Mouse (Mus musculus): ENCODE measurements around the gene Cadps. TPM values are rescaled to one million over a fixed set of nuclear protein-coding genes. Genes with fewer than 3 reads are reported as not detected.

Cadps gene
- polyA plus RNA-seq, 1 experiment from 2014 or later: 2.8 TPM

- Histone ChIP-seq H3K9me3 (no peaks in the 10 kb centered on the region), H3K27ac (no peak overlapping the region), H3K4me3 (no peak overlapping the region), H3K4me1 (no peaks in the 10 kb centered on the region), H3K36me3 (replicated peaks) (no peaks in the 10 kb centered on the region), H3K27me3 (ENCODE audit: poor library complexity, severe bottlenecking) (no peaks in the 10 kb centered on the region)
- WGBS: 85% methylated on average over 2 of the region's 2 CpGs
- no peak for DNase-seq (ENCODE audit: extremely low spot score, low spot score)
Measured at GRCm38 (mm10) chr14:12715906-12716659, 106.8 kb downstream of the Cadps start.

GRCm38 (mm10) chr14:12707395-12707794, 115.5 kb downstream of the Cadps start:
- Histone ChIP-seq H3K36me3 (replicated peaks) (no peaks in the 10 kb centered on the region), H3K4me1 (no peaks in the 10 kb centered on the region), H3K9me3 (no peaks in the 10 kb centered on the region), H3K27ac (no peak overlapping the region), H3K27me3 (ENCODE audit: poor library complexity, severe bottlenecking) (no peaks in the 10 kb centered on the region), H3K4me3 (no peak overlapping the region)
- WGBS: 88% methylated on average over 3 of the region's 3 CpGs
- DNase-seq (ENCODE audit: extremely low spot score, low spot score): no peak

GRCm38 (mm10) chr14:12704461-12704860, 118.4 kb downstream of the Cadps start:
- Histone ChIP-seq H3K27me3 (ENCODE audit: poor library complexity, severe bottlenecking) (no peaks in the 10 kb centered on the region), H3K36me3 (replicated peaks) (no peaks in the 10 kb centered on the region), H3K4me1 (no peaks in the 10 kb centered on the region), H3K9me3 (no peaks in the 10 kb centered on the region), H3K4me3 (no peak overlapping the region), H3K27ac (no peak overlapping the region)
- no peak for DNase-seq (ENCODE audit: extremely low spot score, low spot score)
- 85% methylated on average over 2 of the region's 2 CpGs for WGBS

- no peak for DNase-seq (ENCODE audit: extremely low spot score, low spot score)
- Histone ChIP-seq H3K4me3 (no peak overlapping the region), H3K27me3 (ENCODE audit: poor library complexity, severe bottlenecking) (no peaks in the 10 kb centered on the region), H3K27ac (no peak overlapping the region), H3K4me1 (no peaks in the 10 kb centered on the region), H3K9me3 (no peaks in the 10 kb centered on the region), H3K36me3 (replicated peaks) (no peaks in the 10 kb centered on the region)
- WGBS: 18% methylated on average over 1 of the region's 1 CpGs
Measured at GRCm38 (mm10) chr14:12690201-12690600, 132.7 kb downstream of the Cadps start.

GRCm38 (mm10) chr14:12685015-12685414, 137.9 kb downstream of the Cadps start:
- Histone ChIP-seq H3K27ac (no peak overlapping the region), H3K9me3 (no peaks in the 10 kb centered on the region), H3K27me3 (ENCODE audit: poor library complexity, severe bottlenecking) (no peaks in the 10 kb centered on the region), H3K4me3 (no peak overlapping the region), H3K4me1 (no peaks in the 10 kb centered on the region), H3K36me3 (replicated peaks) (no peaks in the 10 kb centered on the region)
- no peak for DNase-seq (ENCODE audit: extremely low spot score, low spot score)
- WGBS: 82% methylated on average over 3 of the region's 3 CpGs

GRCm38 (mm10) chr14:12680819-12681638, 141.8 kb downstream of the Cadps start:
- H3K9me3 ChIP-seq: no peaks in the 10 kb centered on the region
- no peaks in the 10 kb centered on the region for H3K27me3 ChIP-seq (ENCODE audit: poor library complexity, severe bottlenecking)
- H3K36me3 ChIP-seq (replicated peaks): no peaks in the 10 kb centered on the region
- 88% methylated on average over 3 of the region's 3 CpGs for WGBS
- no peak overlapping the region for H3K4me3 ChIP-seq
- DNase-seq (ENCODE audit: extremely low spot score, low spot score): no peak
- no peaks in the 10 kb centered on the region for H3K4me1 ChIP-seq
- no peak overlapping the region for H3K27ac ChIP-seq

GRCm38 (mm10) chr14:12661430-12661829, 161.4 kb downstream of the Cadps start:
- Histone ChIP-seq H3K4me3 (no peak overlapping the region), H3K27me3 (ENCODE audit: poor library complexity, severe bottlenecking) (no peaks in the 10 kb centered on the region)
- WGBS: 84% methylated on average over 2 of the region's 2 CpGs

GRCm38 (mm10) chr14:12657351-12657750, 165.5 kb downstream of the Cadps start:
- no peak for DNase-seq (ENCODE audit: extremely low spot score, low spot score)
- no peaks in the 10 kb centered on the region for H3K27me3 ChIP-seq (ENCODE audit: poor library complexity, severe bottlenecking)
- no peaks in the 10 kb centered on the region for H3K9me3 ChIP-seq
- H3K36me3 ChIP-seq (replicated peaks): no peaks in the 10 kb centered on the region
- 84% methylated on average over 4 of the region's 4 CpGs for WGBS
- H3K4me3 ChIP-seq: no peak overlapping the region
- H3K4me1 ChIP-seq: no peaks in the 10 kb centered on the region
- no peak overlapping the region for H3K27ac ChIP-seq

More at GRCm38 (mm10) chr14:12661430-12661829, 161.4 kb downstream of the Cadps start:
- no peaks in the 10 kb centered on the region for H3K4me1 ChIP-seq
- H3K36me3 ChIP-seq (replicated peaks): no peaks in the 10 kb centered on the region
- no peak for DNase-seq (ENCODE audit: extremely low spot score, low spot score)
- H3K27ac ChIP-seq: no peak overlapping the region
- H3K9me3 ChIP-seq: no peaks in the 10 kb centered on the region

- no peaks in the 10 kb centered on the region for H3K9me3 ChIP-seq
- H3K27ac ChIP-seq: no peak overlapping the region
- no peak for DNase-seq (ENCODE audit: extremely low spot score, low spot score)
- H3K4me3 ChIP-seq: no peak overlapping the region
- H3K36me3 ChIP-seq (replicated peaks): no peaks in the 10 kb centered on the region
- H3K27me3 ChIP-seq (ENCODE audit: poor library complexity, severe bottlenecking): no peaks in the 10 kb centered on the region
- H3K4me1 ChIP-seq: peaks cover 16% of the 10 kb centered on the region; the same call in 1 of the 2 replicates
- WGBS: 66% methylated on average over 6 of the region's 6 CpGs
Measured at GRCm38 (mm10) chr14:12642868-12643512, 179.9 kb downstream of the Cadps start.

- WGBS: 91% methylated on average over 2 of the region's 2 CpGs
- no peak for DNase-seq (ENCODE audit: extremely low spot score, low spot score)
- no peaks in the 10 kb centered on the region for H3K9me3 ChIP-seq
- no peak overlapping the region for H3K27ac ChIP-seq
- peaks cover 12% of the 10 kb centered on the region; the same call in 1 of the 2 replicates for H3K4me1 ChIP-seq
- no peak overlapping the region for H3K4me3 ChIP-seq
- H3K36me3 ChIP-seq (replicated peaks): no peaks in the 10 kb centered on the region
- H3K27me3 ChIP-seq (ENCODE audit: poor library complexity, severe bottlenecking): no peaks in the 10 kb centered on the region
Measured at GRCm38 (mm10) chr14:12638762-12639161, 184.1 kb downstream of the Cadps start.

- WGBS: 91% methylated on average over 7 of the region's 7 CpGs
- no peaks in the 10 kb centered on the region for H3K36me3 ChIP-seq (replicated peaks)
- no peak for DNase-seq (ENCODE audit: extremely low spot score, low spot score)
Measured at GRCm38 (mm10) chr14:12637121-12637754, 185.6 kb downstream of the Cadps start.

GRCm38 (mm10) chr14:12624256-12625130, 198.4 kb downstream of the Cadps start:
- Histone ChIP-seq H3K27ac (no peak overlapping the region), H3K27me3 (ENCODE audit: poor library complexity, severe bottlenecking) (no peaks in the 10 kb centered on the region), H3K36me3 (replicated peaks) (no peaks in the 10 kb centered on the region), H3K4me3 (no peak overlapping the region), H3K4me1 (no peaks in the 10 kb centered on the region), H3K9me3 (no peaks in the 10 kb centered on the region)
- 84% methylated on average over 11 of the region's 11 CpGs for WGBS
- no peak for DNase-seq (ENCODE audit: extremely low spot score, low spot score)

More at GRCm38 (mm10) chr14:12637121-12637754, 185.6 kb downstream of the Cadps start:
- Histone ChIP-seq H3K27me3 (ENCODE audit: poor library complexity, severe bottlenecking) (no peaks in the 10 kb centered on the region), H3K27ac (no peak overlapping the region), H3K4me3 (no peak overlapping the region), H3K4me1 (no peaks in the 10 kb centered on the region), H3K9me3 (no peaks in the 10 kb centered on the region)
